Mouse (Mus musculus): ENCODE measurements around the gene Nkapd1.

GRCm38 (mm10) chr9:50596973-50597372 lies 20.3 kb downstream of the Nkapd1 start:
- TF ChIP-seq CTCF (IDR thresholded peaks at IDR 0.05; ENCODE audit: control insufficient read depth, insufficient read depth, low read length) = no peak
- no peak for TF ChIP-seq POLR2A (IDR thresholded peaks at IDR 0.05; ENCODE audit: borderline replicate concordance, control insufficient read depth, low read depth, low read length)

Data from bone marrow, adult 2 months (tissue).